Mouse (Mus musculus) liver, embryonic 14.5 days (tissue): ENCODE measurements around the gene Ulk2.

Source experiments
- CTCF ChIP-seq: IDR thresholded peaks from 2 replicates; pipeline ENCODE4 v1.5.1; 2016; ENCODE audit warnings: antibody characterized with exemption, low read depth, control low read depth
- EP300 ChIP-seq: IDR thresholded peaks from 2 replicates; pipeline ENCODE4 v1.6.1; 2016; ENCODE audit warnings: antibody characterized with exemption, low read depth

DNA sequence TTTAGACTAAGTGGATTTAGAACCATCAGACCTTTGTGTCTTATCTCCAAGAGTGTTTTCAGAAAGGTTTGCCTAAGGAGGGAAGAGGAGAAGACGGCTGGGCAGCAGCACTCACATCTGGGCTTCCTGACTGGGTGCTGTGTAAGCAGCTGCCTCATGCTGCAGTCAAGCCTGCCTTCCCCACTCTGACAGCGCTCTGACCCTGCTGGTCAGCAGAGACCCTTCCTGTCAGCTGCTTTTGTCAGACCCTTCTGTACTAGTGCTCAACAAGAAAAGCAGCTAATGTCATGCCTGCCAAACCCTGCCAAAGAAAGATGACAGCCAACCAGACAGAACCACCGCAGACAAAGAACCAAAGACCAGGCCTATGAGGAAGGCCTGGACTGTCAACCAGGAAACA is 111.1 kb downstream of the Ulk2 start:
- TF ChIP-seq CTCF = no peak
- TF ChIP-seq EP300 = no peak
